Mouse (Mus musculus): ENCODE results near the gene Rxra. TPM values are rescaled to one million over a fixed set of nuclear protein-coding genes. Genes with fewer than 3 reads are reported as not detected.

The Rxra gene
- polyA plus RNA-seq (2014; fragmentation: Illumina TruSeq; extraction: RNeasy Lipid Tissue Mini Kit (QIAGEN cat#74804); ENCODE audit: low read depth, low replicate concordance) = 1.1 TPM

GRCm38 (mm10) chr2:27676106-27676477, at the start of gene Rxra:
Rxra (plus strand) TSS chr2:27676440.

Other genes starting within 250 kb of the Rxra start
- gene Vav2, start 249.4 kb upstream of the Rxra start, polyA plus RNA-seq (2014; fragmentation: Illumina TruSeq; extraction: RNeasy Lipid Tissue Mini Kit (QIAGEN cat#74804); ENCODE audit: low read depth, low replicate concordance) = 5.4 TPM
- 1.6 TPM for gene Brd3os, start 234.1 kb upstream of the Rxra start, polyA plus RNA-seq (2014; fragmentation: Illumina TruSeq; extraction: RNeasy Lipid Tissue Mini Kit (QIAGEN cat#74804); ENCODE audit: low read depth, low replicate concordance)
- gene Brd3, start 168.8 kb upstream of the Rxra start, polyA plus RNA-seq (2014; fragmentation: Illumina TruSeq; extraction: RNeasy Lipid Tissue Mini Kit (QIAGEN cat#74804); ENCODE audit: low read depth, low replicate concordance) = 68.3 TPM
- 25.0 TPM for gene Wdr5, start 161.3 kb upstream of the Rxra start, polyA plus RNA-seq (2014; fragmentation: Illumina TruSeq; extraction: RNeasy Lipid Tissue Mini Kit (QIAGEN cat#74804); ENCODE audit: low read depth, low replicate concordance)
- 0.52 TPM for gene Col5a1, start 210.0 kb downstream of the Rxra start, polyA plus RNA-seq (2014; fragmentation: Illumina TruSeq; extraction: RNeasy Lipid Tissue Mini Kit (QIAGEN cat#74804); ENCODE audit: low read depth, low replicate concordance)